ENCODE assay signal across 9 mouse cellular contexts in the genomic region with DNA sequence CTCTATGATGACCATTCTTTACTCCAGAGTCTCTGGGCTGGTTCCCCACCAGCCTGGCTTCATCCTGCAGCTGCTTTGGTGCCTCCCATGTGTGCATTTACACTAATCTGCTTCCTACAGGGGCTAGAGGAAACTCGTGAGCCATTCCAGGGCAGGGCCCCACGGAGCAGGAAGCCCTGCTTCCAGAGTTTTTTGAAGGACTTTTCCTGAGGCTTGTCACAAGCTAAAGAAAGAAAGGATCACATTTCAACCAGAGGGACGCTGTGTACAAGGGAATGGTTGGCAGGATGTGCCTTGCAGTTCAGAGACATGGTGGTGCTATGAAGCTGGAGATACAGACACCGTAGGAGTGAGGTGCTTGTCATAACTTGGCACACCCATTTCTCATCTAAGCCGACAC. TPM values are rescaled to one million over a fixed set of nuclear protein-coding genes. Genes with fewer than 3 reads are reported as not detected.
DNase-seq lines count a peak whose midpoint lies in the region; ATAC-seq and TF ChIP-seq lines count a peak whose summit lies in the region.
"Had no signal": no experiment of that assay in that cellular context is flagged by ENCODE, and none has a peak within 500 bp of the region (broad histone marks: within the 10 kb centered on the region; RNA-seq: fewer than 3 reads in every experiment).

No protein-coding gene starts in this region.

- no peak for ATAC-seq in forebrain, embryonic 13.5 days
- no peak for ATAC-seq in midbrain, postnatal 0 days (ENCODE audit: low FRiP score)
- no peak for ATAC-seq in midbrain, embryonic 14.5 days (ENCODE audit: low FRiP score, low TSS enrichment)
- peak; percentile 47; the same call in 1 of the 2 replicates for ATAC-seq in stomach, embryonic 15.5 days (ENCODE audit: insufficient read depth, low FRiP score, low read depth)

- no peaks in the 10 kb centered on the region for H3K27me3 ChIP-seq in forebrain, embryonic 10.5 days (ENCODE audit: poor library complexity, severe bottlenecking)
- H3K27me3 ChIP-seq in forebrain, embryonic 13.5 days: no peaks in the 10 kb centered on the region
- H3K27me3 ChIP-seq in midbrain, postnatal 0 days (ENCODE audit: insufficient read depth, low read length): no peaks in the 10 kb centered on the region
- H3K27me3 ChIP-seq in midbrain, embryonic 14.5 days (ENCODE audit: control insufficient read depth, insufficient read depth, low read length): no peaks in the 10 kb centered on the region
- no peaks in the 10 kb centered on the region for H3K27me3 ChIP-seq in stomach, embryonic 15.5 days (replicated peaks)

- H3K9me3 ChIP-seq in forebrain, embryonic 10.5 days: peaks cover 7% of the 10 kb centered on the region; the same call in 1 of the 2 replicates
- H3K9me3 ChIP-seq in forebrain, embryonic 13.5 days (replicated peaks): peaks cover 5% of the 10 kb centered on the region
- H3K9me3 ChIP-seq in midbrain, postnatal 0 days (ENCODE audit: low read length): no peaks in the 10 kb centered on the region
- no peaks in the 10 kb centered on the region for H3K9me3 ChIP-seq in midbrain, embryonic 14.5 days (ENCODE audit: control insufficient read depth, low read length)
- no peaks in the 10 kb centered on the region for H3K9me3 ChIP-seq in stomach, embryonic 15.5 days

- peaks cover 89% of the 10 kb centered on the region for H3K36me3 ChIP-seq in forebrain, embryonic 10.5 days (replicated peaks)
- peaks cover 52% of the 10 kb centered on the region for H3K36me3 ChIP-seq in forebrain, embryonic 13.5 days (ENCODE audit: poor library complexity, severe bottlenecking)
- no peaks in the 10 kb centered on the region for H3K36me3 ChIP-seq in midbrain, postnatal 0 days (ENCODE audit: insufficient read depth, low read length)
- 0 out of 2 replicates have a peak, but pooled peaks cover 1% of the 10 kb centered on the region for H3K36me3 ChIP-seq in midbrain, embryonic 14.5 days (ENCODE audit: control insufficient read depth, insufficient read depth, low read length)
- 0 out of 2 replicates have a peak, but pooled peaks cover 5% of the 10 kb centered on the region for H3K36me3 ChIP-seq in stomach, embryonic 15.5 days

- 0 out of 2 replicates have a peak overlapping the region, but pooled peaks have one; percentile 26 for H3K27ac ChIP-seq in forebrain, embryonic 10.5 days
- no peak overlapping the region for H3K27ac ChIP-seq in forebrain, embryonic 13.5 days
- no peak overlapping the region for H3K27ac ChIP-seq in midbrain, postnatal 0 days (ENCODE audit: low read depth, low read length)
- no peak overlapping the region for H3K27ac ChIP-seq in midbrain, embryonic 14.5 days (replicated peaks; ENCODE audit: low read depth, low read length)
- H3K27ac ChIP-seq in stomach, embryonic 15.5 days: peak overlapping the region; percentile 62; the same call in 1 of the 2 replicates

- no peak overlapping the region for H3K4me2 ChIP-seq in forebrain, embryonic 13.5 days
- no peak overlapping the region for H3K4me2 ChIP-seq in midbrain, postnatal 0 days (ENCODE audit: low read depth, low read length, poor library complexity, severe bottlenecking)
- no peak overlapping the region for H3K4me2 ChIP-seq in midbrain, embryonic 14.5 days (ENCODE audit: low read length)
- no peak overlapping the region for H3K4me2 ChIP-seq in stomach, embryonic 15.5 days

- 66% methylated on average over 5 of the region's 5 CpGs for WGBS in forebrain, embryonic 10.5 days
- 68% methylated on average over 5 of the region's 5 CpGs for WGBS in forebrain, embryonic 13.5 days
- 55% methylated on average over 5 of the region's 5 CpGs for WGBS in midbrain, postnatal 0 days
- 63% methylated on average over 5 of the region's 5 CpGs for WGBS in midbrain, embryonic 14.5 days
- 36% methylated on average over 5 of the region's 5 CpGs for WGBS in stomach, embryonic 15.5 days

- H3K4me3 ChIP-seq in forebrain, embryonic 10.5 days: no peak overlapping the region
- no peak overlapping the region for H3K4me3 ChIP-seq in forebrain, embryonic 13.5 days
- no peak overlapping the region for H3K4me3 ChIP-seq in midbrain, postnatal 0 days (ENCODE audit: low read depth, low read length)
- no peak overlapping the region for H3K4me3 ChIP-seq in midbrain, embryonic 14.5 days (replicated peaks; ENCODE audit: low read depth, low read length)
- H3K4me3 ChIP-seq in stomach, embryonic 15.5 days (replicated peaks): no peak overlapping the region
- H3K4me3 ChIP-seq: erythroblast, embryonic 14.5 days had no signal

- TF ChIP-seq CTCF in midbrain, postnatal 0 days (IDR thresholded peaks at IDR 0.05): 0 out of 2 replicates have a peak, but pooled peaks have one; percentile 1

- no peak overlapping the region for H3K9ac ChIP-seq in forebrain, embryonic 13.5 days
- H3K9ac ChIP-seq in midbrain, postnatal 0 days (replicated peaks; ENCODE audit: low read length, poor library complexity, severe bottlenecking): no peak overlapping the region
- no peak overlapping the region for H3K9ac ChIP-seq in midbrain, embryonic 14.5 days (replicated peaks; ENCODE audit: low read length)
- no peak overlapping the region for H3K9ac ChIP-seq in stomach, embryonic 15.5 days

- no peak for DNase-seq in forebrain, embryonic 10.5 days (ENCODE audit: extremely low spot score, low spot score)
- no peak for DNase-seq in midbrain, postnatal 0 days (ENCODE audit: low spot score)
- no peak for DNase-seq in midbrain, embryonic 14.5 days
- DNase-seq in kidney, postnatal 14 days: peak; percentile 48
- no peak for DNase-seq in left cerebral cortex, adult 18-20 months (ENCODE audit: low spot score in 2 of 2)
- no peak for DNase-seq in left cerebral cortex, adult 8-10 months (ENCODE audit: low spot score in 2 of 2)

- 0 out of 2 replicates have a peak, but pooled peaks cover 4% of the 10 kb centered on the region for H3K4me1 ChIP-seq in forebrain, embryonic 10.5 days
- no peaks in the 10 kb centered on the region for H3K4me1 ChIP-seq in forebrain, embryonic 13.5 days
- H3K4me1 ChIP-seq in midbrain, postnatal 0 days (ENCODE audit: insufficient read depth, low read length): no peaks in the 10 kb centered on the region
- H3K4me1 ChIP-seq in midbrain, embryonic 14.5 days (ENCODE audit: control insufficient read depth, insufficient read depth, low read length): no peaks in the 10 kb centered on the region
- no peaks in the 10 kb centered on the region for H3K4me1 ChIP-seq in stomach, embryonic 15.5 days

RNA-seq across cellular contexts. Expression of gene Prom1, which starts 14.8 kb away (rescaled TPM):
- polyA plus RNA-seq in forebrain, embryonic 10.5 days (2016; fragmentation: Nextera tagmentation; extraction: Ambion mirVana): 130 and 147 TPM in 2 replicates
- polyA plus RNA-seq in forebrain, embryonic 13.5 days (2015; fragmentation: Nextera tagmentation; extraction: Ambion mirVana): 66.6 and 74.5 TPM in 2 replicates
- 13.4 and 22.6 TPM in 2 replicates for total RNA-seq in midbrain, postnatal 0 days (2014; rRNA removed)
- polyA plus RNA-seq in midbrain, postnatal 0 days (2015; fragmentation: Nextera tagmentation; extraction: Ambion mirVana): 14.2 and 15.2 TPM in 2 replicates
- 28.0 and 41.8 TPM in 2 replicates for polyA plus RNA-seq in midbrain, embryonic 14.5 days (2014; fragmentation: Nextera tagmentation; extraction: Ambion mirVana)
- 52.4 and 61.3 TPM in 2 replicates for polyA plus RNA-seq in stomach, embryonic 15.5 days (2015; fragmentation: Nextera tagmentation; extraction: Ambion mirVana)
- total RNA-seq in left cerebral cortex, adult 18-20 months (2021): 10 to 100 TPM in 1 of 2 experiments, 1 to 10 TPM in 1; 9.5 to 14.3 TPM
- total RNA-seq in left cerebral cortex, adult 8-10 months (2022): 10 to 100 TPM; 13.0 to 21.6 (median 17.1) TPM
- polyA plus RNA-seq: erythroblast, embryonic 14.5 days had no signal

Comparison
In these comparisons a context has a peak if more than half of its experiments do, and no peak if none do; other contexts are left out.
1. H3K27ac ChIP-seq: peak in forebrain, embryonic 10.5 days (single experiment) and stomach, embryonic 15.5 days (single experiment); none in forebrain, embryonic 13.5 days (single experiment), midbrain, postnatal 0 days (single experiment) and midbrain, embryonic 14.5 days (single experiment).